Mouse (Mus musculus): ENCODE data around the gene Gm2a. TPM values are rescaled to one million over a fixed set of nuclear protein-coding genes. Genes with fewer than 3 reads are reported as not detected.
"Not testable (repeated sequence)": the region's sequence is repeated elsewhere in the genome, so short reads cannot be mapped to it uniquely, and the experiment has no call there.

The Gm2a gene
- polyA plus RNA-seq, 1 experiment from 2014 or later = 49.4 TPM

GRCm38 (mm10) chr11:55113209-55113860, 15.4 kb downstream of the Gm2a start:
- H3K9me3 ChIP-seq (replicated peaks) = 0 out of 2 replicates have a peak, but pooled peaks cover 4% of the 10 kb centered on the region
- 45% methylated on average over 7 of the region's 7 CpGs for WGBS
- H3K27me3 ChIP-seq (replicated peaks) = no peaks in the 10 kb centered on the region
- peak overlapping the region; percentile 83 for H3K27ac ChIP-seq (ENCODE audit: poor library complexity, severe bottlenecking)
- H3K4me3 ChIP-seq = no peak overlapping the region
- peaks cover 11% of the 10 kb centered on the region; the same call in 1 of the 2 replicates for H3K36me3 ChIP-seq
- H3K9ac ChIP-seq = no peak overlapping the region
- ATAC-seq (ENCODE audit: insufficient number of reproducible peaks, low FRiP score) = 0 out of 2 replicates have a peak, but pooled peaks have one; percentile 38
- H3K4me2 ChIP-seq = peak overlapping the region; percentile 29
- peaks cover 20% of the 10 kb centered on the region for H3K4me1 ChIP-seq (replicated peaks)

DNA sequence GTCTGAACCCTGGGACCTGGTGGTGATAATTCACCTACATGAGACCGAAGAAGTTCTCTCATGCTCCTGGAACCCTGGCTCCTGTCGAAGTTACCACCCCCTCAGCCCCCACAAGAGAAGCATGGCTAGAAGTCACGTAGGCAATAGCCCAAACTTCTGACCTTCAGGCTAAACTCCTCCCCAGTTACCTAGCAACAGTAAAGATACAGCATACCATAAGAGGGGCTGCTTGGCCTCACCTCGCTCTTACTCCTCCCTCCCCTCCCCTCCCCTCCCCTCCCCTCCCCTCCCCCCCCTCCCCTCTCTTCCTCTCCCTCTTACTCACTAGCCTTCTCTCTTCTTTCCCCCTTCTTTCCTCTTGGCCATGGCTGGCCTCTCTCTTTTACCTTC, 15.9 kb downstream of the Gm2a start:
- H3K36me3 ChIP-seq; H3K4me3 ChIP-seq; H3K27me3 ChIP-seq (replicated peaks); H3K9ac ChIP-seq; ATAC-seq (ENCODE audit: insufficient number of reproducible peaks, low FRiP score); H3K9me3 ChIP-seq (replicated peaks): not testable (repeated sequence)
- peaks cover 20% of the 10 kb centered on the region for H3K4me1 ChIP-seq (replicated peaks)
- H3K4me2 ChIP-seq = peak overlapping the region; percentile 29; the same call in 1 of the 2 replicates
- peak overlapping the region; percentile 83 for H3K27ac ChIP-seq (ENCODE audit: poor library complexity, severe bottlenecking)
- WGBS = 22% methylated on average over 4 of the region's 4 CpGs

GRCm38 (mm10) chr11:55114291-55114690, 16.4 kb downstream of the Gm2a start:
- H3K27me3 ChIP-seq (replicated peaks) = no peaks in the 10 kb centered on the region
- H3K36me3 ChIP-seq = peaks cover 2% of the 10 kb centered on the region; the same call in 1 of the 2 replicates
- peaks cover 10% of the 10 kb centered on the region for H3K9me3 ChIP-seq (replicated peaks)
- H3K4me3 ChIP-seq = no peak overlapping the region
- peaks cover 20% of the 10 kb centered on the region for H3K4me1 ChIP-seq (replicated peaks)
- no peak overlapping the region for H3K4me2 ChIP-seq
- H3K27ac ChIP-seq (ENCODE audit: poor library complexity, severe bottlenecking) = peak overlapping the region; percentile 83
- H3K9ac ChIP-seq = no peak overlapping the region
- WGBS = 45% methylated on average over 2 of the region's 2 CpGs
- ATAC-seq (ENCODE audit: insufficient number of reproducible peaks, low FRiP score) = no peak

DNA sequence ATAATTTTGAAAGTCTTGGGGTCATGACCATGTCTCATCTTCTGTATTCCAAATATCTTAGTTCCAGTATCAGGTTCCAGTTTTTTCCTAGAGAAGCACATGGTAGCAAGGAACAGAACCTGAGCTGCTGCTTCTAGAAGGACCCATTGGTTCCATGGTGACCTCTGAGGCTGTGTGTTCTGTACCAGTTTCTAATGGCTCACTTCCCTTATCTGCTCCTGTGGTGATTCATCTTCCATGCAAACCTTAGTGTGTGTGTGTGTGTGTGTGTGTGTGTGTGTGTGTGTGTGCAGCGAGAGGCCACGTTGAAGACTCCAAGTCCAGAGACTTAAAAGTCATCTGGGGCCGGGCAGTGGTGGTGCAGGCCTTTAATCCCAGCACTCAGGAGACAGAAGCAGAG, 18.1 kb downstream of the Gm2a start:
- Histone ChIP-seq H3K27ac (ENCODE audit: poor library complexity, severe bottlenecking) (no peak overlapping the region), H3K4me2 (no peak overlapping the region), H3K4me1 (replicated peaks) (peaks cover 15% of the 10 kb centered on the region), H3K9ac (no peak overlapping the region), H3K27me3 (replicated peaks) (no peaks in the 10 kb centered on the region), H3K4me3 (no peak overlapping the region), H3K36me3 (no peaks in the 10 kb centered on the region), H3K9me3 (replicated peaks) (peaks cover 20% of the 10 kb centered on the region)
- ATAC-seq (ENCODE audit: insufficient number of reproducible peaks, low FRiP score) = no peak
- WGBS = 90% methylated on average over 3 of the region's 3 CpGs

- no peaks in the 10 kb centered on the region for H3K27me3 ChIP-seq (replicated peaks)
- no peak overlapping the region for H3K9ac ChIP-seq
- peaks cover 15% of the 10 kb centered on the region for H3K4me1 ChIP-seq (replicated peaks)
- no peak overlapping the region for H3K27ac ChIP-seq (ENCODE audit: poor library complexity, severe bottlenecking)
- H3K36me3 ChIP-seq = no peaks in the 10 kb centered on the region
- H3K4me3 ChIP-seq = no peak overlapping the region
- no peak overlapping the region for H3K4me2 ChIP-seq
- H3K9me3 ChIP-seq (replicated peaks) = peaks cover 20% of the 10 kb centered on the region
- 84% methylated on average over 2 of the region's 2 CpGs for WGBS
- ATAC-seq (ENCODE audit: insufficient number of reproducible peaks, low FRiP score) = no peak
These were observed 19.1 kb downstream of the Gm2a start for GRCm38 (mm10) chr11:55117031-55117430.

- H3K27me3 ChIP-seq (replicated peaks) = no peaks in the 10 kb centered on the region
- H3K9ac ChIP-seq = no peak overlapping the region
- no peaks in the 10 kb centered on the region for H3K36me3 ChIP-seq
- peaks cover 16% of the 10 kb centered on the region for H3K9me3 ChIP-seq (replicated peaks)
- H3K4me3 ChIP-seq = no peak overlapping the region
- no peak overlapping the region for H3K4me2 ChIP-seq
- peaks cover 7% of the 10 kb centered on the region for H3K4me1 ChIP-seq (replicated peaks)
- H3K27ac ChIP-seq (ENCODE audit: poor library complexity, severe bottlenecking) = no peak overlapping the region
- ATAC-seq (ENCODE audit: insufficient number of reproducible peaks, low FRiP score) = no peak
These were observed 22.4 kb downstream of the Gm2a start for GRCm38 (mm10) chr11:55120279-55120678.

DNA sequence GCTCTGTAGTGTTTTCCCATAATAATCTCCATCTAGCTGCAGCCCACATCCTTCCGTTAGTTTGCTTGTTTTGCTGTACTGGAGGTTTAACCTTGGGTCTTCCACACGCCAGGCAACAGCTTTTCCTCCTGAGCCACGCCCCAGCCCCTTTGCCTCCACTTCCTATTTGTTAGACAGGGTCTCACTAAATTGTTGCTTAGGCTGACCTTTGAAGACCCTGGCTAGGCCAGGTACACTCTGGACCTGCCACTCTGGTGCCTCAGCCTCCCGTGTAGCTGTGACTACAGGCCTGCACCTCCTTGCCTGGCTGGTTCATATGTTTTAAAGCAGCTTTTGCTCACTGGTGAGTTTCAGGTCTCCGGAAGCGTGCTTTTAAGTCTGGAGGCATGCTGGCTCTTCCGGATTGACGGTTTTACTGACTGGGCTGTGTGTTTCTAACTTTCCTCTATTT, 22.9 kb downstream of the Gm2a start:
- Histone ChIP-seq H3K4me1 (replicated peaks) (peaks cover 7% of the 10 kb centered on the region), H3K4me2 (no peak overlapping the region), H3K9me3 (replicated peaks) (peaks cover 16% of the 10 kb centered on the region), H3K36me3 (no peaks in the 10 kb centered on the region), H3K4me3 (no peak overlapping the region), H3K27ac (ENCODE audit: poor library complexity, severe bottlenecking) (no peak overlapping the region), H3K27me3 (replicated peaks) (no peaks in the 10 kb centered on the region), H3K9ac (no peak overlapping the region)
- no peak for ATAC-seq (ENCODE audit: insufficient number of reproducible peaks, low FRiP score)
- WGBS = 76% methylated on average over 8 of the region's 8 CpGs

- WGBS = 77% methylated on average over 1 of the region's 1 CpGs
- Histone ChIP-seq H3K4me3 (no peak overlapping the region), H3K27ac (ENCODE audit: poor library complexity, severe bottlenecking) (no peak overlapping the region)
These were observed 23.5 kb downstream of the Gm2a start for GRCm38 (mm10) chr11:55121430-55121829.

GRCm38 (mm10) chr11:55126663-55127062, 28.7 kb downstream of the Gm2a start:
- Histone ChIP-seq H3K4me3 (no peak overlapping the region), H3K36me3 (no peaks in the 10 kb centered on the region), H3K4me2 (no peak overlapping the region), H3K9ac (no peak overlapping the region), H3K4me1 (replicated peaks) (no peaks in the 10 kb centered on the region), H3K27ac (ENCODE audit: poor library complexity, severe bottlenecking) (no peak overlapping the region), H3K9me3 (replicated peaks) (no peaks in the 10 kb centered on the region), H3K27me3 (replicated peaks) (no peaks in the 10 kb centered on the region)
- 70% methylated on average over 3 of the region's 3 CpGs for WGBS
- no peak for ATAC-seq (ENCODE audit: insufficient number of reproducible peaks, low FRiP score)

More at GRCm38 (mm10) chr11:55121430-55121829, 23.5 kb downstream of the Gm2a start:
- H3K27me3 ChIP-seq (replicated peaks) = no peaks in the 10 kb centered on the region
- H3K9ac ChIP-seq = no peak overlapping the region
- H3K4me1 ChIP-seq (replicated peaks) = peaks cover 7% of the 10 kb centered on the region
- H3K36me3 ChIP-seq = no peaks in the 10 kb centered on the region
- H3K9me3 ChIP-seq (replicated peaks) = peaks cover 16% of the 10 kb centered on the region
- no peak overlapping the region for H3K4me2 ChIP-seq
- ATAC-seq (ENCODE audit: insufficient number of reproducible peaks, low FRiP score) = no peak

- Histone ChIP-seq H3K4me3 (no peak overlapping the region), H3K27me3 (replicated peaks) (no peaks in the 10 kb centered on the region), H3K27ac (ENCODE audit: poor library complexity, severe bottlenecking) (no peak overlapping the region), H3K4me1 (replicated peaks) (no peaks in the 10 kb centered on the region), H3K4me2 (no peak overlapping the region), H3K9ac (no peak overlapping the region), H3K36me3 (no peaks in the 10 kb centered on the region), H3K9me3 (replicated peaks) (no peaks in the 10 kb centered on the region)
- no peak for ATAC-seq (ENCODE audit: insufficient number of reproducible peaks, low FRiP score)
- WGBS = 62% methylated on average over 6 of the region's 6 CpGs
These were observed 30.0 kb downstream of the Gm2a start for GRCm38 (mm10) chr11:55127937-55128336.

DNA sequence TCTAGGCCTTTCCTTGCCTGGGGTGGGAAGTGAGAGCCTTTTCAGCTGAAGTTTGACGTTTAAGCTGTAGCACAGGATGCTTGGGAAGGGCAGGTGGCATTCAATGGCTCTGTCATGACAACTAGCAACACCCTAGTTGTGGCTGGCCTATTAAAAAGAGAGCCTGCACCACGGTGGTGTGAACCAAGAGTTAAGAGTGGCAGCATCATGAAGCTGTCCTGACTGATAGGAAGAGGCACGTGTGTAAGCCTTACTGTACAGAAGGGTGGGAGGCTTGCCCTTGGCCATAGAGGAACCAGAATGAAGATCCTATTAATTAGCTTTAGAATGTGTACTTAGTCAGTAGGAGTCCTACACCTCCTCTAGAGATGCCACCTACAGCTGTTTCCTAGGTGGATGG, 30.5 kb downstream of the Gm2a start:
- H3K27me3 ChIP-seq (replicated peaks) = no peaks in the 10 kb centered on the region
- no peak overlapping the region for H3K4me2 ChIP-seq
- no peaks in the 10 kb centered on the region for H3K4me1 ChIP-seq (replicated peaks)
- no peak for ATAC-seq (ENCODE audit: insufficient number of reproducible peaks, low FRiP score)
- H3K27ac ChIP-seq (ENCODE audit: poor library complexity, severe bottlenecking) = no peak overlapping the region
- H3K9ac ChIP-seq = no peak overlapping the region
- no peak overlapping the region for H3K4me3 ChIP-seq
- no peaks in the 10 kb centered on the region for H3K9me3 ChIP-seq (replicated peaks)
- H3K36me3 ChIP-seq = no peaks in the 10 kb centered on the region
- 71% methylated on average over 3 of the region's 3 CpGs for WGBS

Measured in heart, embryonic 12.5 days (tissue).